Mouse (Mus musculus) Muller cell, postnatal 12 days (primary cell): ENCODE data around the gene Cdh9.

ENCODE experiments used
- DNase-seq: peaks from one replicate; pipeline ENCODE4 v3.0.0-alpha.2; 2015; ENCODE audit errors: inconsistent ontology term

Gene Cdh9

GRCm38 (mm10) chr15:16728470-16729011 is at the start of gene Cdh9:
Gene Cdh9 (plus strand): TSS chr15:16728756.
- DNase-seq, result peak; percentile 55

GRCm38 (mm10) chr15:16679096-16679495 is 49.5 kb upstream of the Cdh9 start:
- no peak for DNase-seq

GRCm38 (mm10) chr15:16699821-16700220 is 28.7 kb upstream of the Cdh9 start:
- no peak for DNase-seq

GRCm38 (mm10) chr15:16702340-16702739 is 26.2 kb upstream of the Cdh9 start:
- DNase-seq, result no peak

- DNase-seq, result no peak
These were observed 10.5 kb downstream of the Cdh9 start for GRCm38 (mm10) chr15:16739088-16739487.

GRCm38 (mm10) chr15:16746672-16747071 is 18.1 kb downstream of the Cdh9 start:
- no peak for DNase-seq

GRCm38 (mm10) chr15:16763252-16763651 is 34.7 kb downstream of the Cdh9 start:
- no peak for DNase-seq

- DNase-seq, result no peak
These were observed 56.0 kb downstream of the Cdh9 start for GRCm38 (mm10) chr15:16784575-16784974.

- no peak for DNase-seq
These were observed 64.3 kb downstream of the Cdh9 start for GRCm38 (mm10) chr15:16792857-16793256.

GRCm38 (mm10) chr15:16801302-16801701 is 72.7 kb downstream of the Cdh9 start:
- DNase-seq, result no peak

- DNase-seq, result no peak
These were observed 82.2 kb downstream of the Cdh9 start for GRCm38 (mm10) chr15:16810787-16811186.

- DNase-seq, result no peak
These were observed 85.5 kb downstream of the Cdh9 start for GRCm38 (mm10) chr15:16814035-16814434.

- no peak for DNase-seq
These were observed 106.2 kb downstream of the Cdh9 start for GRCm38 (mm10) chr15:16834761-16835160.

GRCm38 (mm10) chr15:16882542-16882941 is 154.0 kb downstream of the Cdh9 start:
- no peak for DNase-seq

- DNase-seq, result no peak
These were observed 168.1 kb downstream of the Cdh9 start for GRCm38 (mm10) chr15:16896674-16897073.
